Mouse (Mus musculus) left cerebral cortex, postnatal 14 days (tissue): Measurements from ENCODE around the gene Bicral. TPM values are rescaled to one million over a fixed set of nuclear protein-coding genes. Genes with fewer than 3 reads are reported as not detected.

Source experiments
- DNase-seq, 2 experiments: peaks; one replicate each; pipeline ENCODE4 v3.0.0; 2021 to 2022; ENCODE audit warnings: low spot score in 2 of 2, mixed read lengths in 1 of 2
- intact Hi-C: fragments of 180-260 bp; cut with DNase I; formaldehyde crosslinking; loops from one replicate; pipeline ENCODE4 v1.15.1; 2025
- long read RNA-seq, 2 experiments: library from polyadenylated mRNA; stranded (forward); transcript quantifications; one replicate each; pipeline ENCODE4 v2.0.0; 2021
- total RNA-seq, 2 experiments: library from RNA; stranded (reverse); gene quantifications; 2 replicates each; pipeline ENCODE4 v1.2.3; 2021

The Bicral gene
- 10 to 100 TPM; 39.9 to 42.7 TPM for total RNA-seq
- long read RNA-seq, experiment 1, partial matches to known transcripts, result 2 of 20 reads
- long read RNA-seq, experiment 1, other reads (novel, unspliced or antisense), result 18 of 20 reads
- long read RNA-seq, experiment 2, partial matches to known transcripts, result 2 of 12 reads
- long read RNA-seq, experiment 2, other reads (novel, unspliced or antisense), result 10 of 12 reads

DNA sequence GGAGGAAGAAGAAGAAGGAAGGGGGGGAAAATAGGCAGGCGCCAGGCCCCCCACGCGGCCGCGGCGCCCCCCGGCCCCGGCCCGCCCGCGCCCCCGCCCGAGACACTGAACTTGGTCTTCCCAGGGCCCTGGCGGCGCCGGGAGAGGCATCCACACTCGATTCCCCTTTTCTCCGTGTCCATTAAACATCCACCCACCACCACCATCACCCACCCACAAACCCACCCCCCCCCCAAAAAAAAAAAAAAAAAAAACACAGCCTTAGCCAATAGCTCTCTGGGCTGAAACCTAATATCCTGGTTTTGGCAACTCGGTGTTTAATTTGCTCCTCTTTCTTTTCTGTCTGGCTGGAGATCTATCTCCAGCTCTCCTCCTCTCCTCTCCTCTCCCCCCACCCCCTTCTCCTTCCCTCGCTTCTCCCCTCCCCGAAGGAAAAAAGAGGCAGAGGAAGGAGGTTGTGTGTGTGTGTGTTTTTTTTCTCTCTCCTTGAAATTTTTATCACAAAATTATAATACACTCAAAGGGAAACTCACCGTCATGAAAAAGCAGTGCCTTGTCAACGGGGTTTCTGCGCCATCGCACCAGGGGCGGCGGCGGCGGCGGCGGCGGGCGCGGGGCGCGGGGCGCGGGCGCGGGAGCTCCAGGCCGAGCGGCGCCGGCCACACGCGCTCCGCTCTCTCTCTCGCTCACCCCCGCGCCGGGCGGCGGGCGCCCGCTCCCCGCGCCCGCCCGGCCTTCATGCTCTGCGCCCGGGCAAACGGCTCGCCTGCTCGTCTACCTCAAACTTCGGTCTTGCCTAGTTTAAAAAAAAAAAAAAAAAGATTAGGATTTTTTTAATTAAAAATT lies at the start of gene Bicral:
TSS of gene Bicral (minus strand) at position 580 of the 846 bp plus-strand sequence.
- intact Hi-C loops, result loop anchor here (1.0 kb wide), 1 partner anchor 32 kb away; the partner anchor contains the start of gene Tbcc

DNA sequence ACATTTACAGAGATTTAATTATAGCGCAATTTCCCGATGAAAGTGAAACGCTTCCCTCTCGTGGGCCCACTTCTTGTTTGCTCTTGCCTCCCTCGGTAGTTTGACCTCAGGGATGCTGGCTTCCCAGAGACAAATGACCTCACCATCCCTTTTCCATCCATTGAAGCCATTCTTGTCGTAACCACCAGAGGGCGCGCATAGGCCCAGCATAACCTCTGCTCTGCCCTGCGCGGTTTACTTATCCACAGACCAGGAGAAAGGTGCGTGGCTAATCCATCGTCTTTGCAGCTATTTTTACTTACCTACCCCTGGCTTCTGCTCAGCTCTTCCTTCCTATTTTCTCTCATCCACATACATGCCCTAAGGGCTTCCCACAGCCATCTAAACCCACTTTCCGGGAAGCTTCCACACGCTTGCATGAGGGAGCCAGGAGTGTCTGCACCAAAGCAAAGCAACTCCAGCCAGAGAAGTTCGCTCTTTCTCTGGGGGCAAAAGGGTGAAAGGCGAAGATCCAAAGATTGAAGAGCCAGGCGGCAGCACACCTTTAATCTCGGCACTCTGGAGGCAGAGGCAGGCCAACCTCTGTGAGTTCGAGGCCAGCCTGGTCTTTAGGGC lies 45.7 kb upstream of the Bicral start:
- intact Hi-C loops, result no loop called here
- DNase-seq, result peak; percentile 63 to 78

More for the DNA sequence above, at the start of gene Bicral:
- DNase-seq, result peak; percentile 69 to 71

DNA sequence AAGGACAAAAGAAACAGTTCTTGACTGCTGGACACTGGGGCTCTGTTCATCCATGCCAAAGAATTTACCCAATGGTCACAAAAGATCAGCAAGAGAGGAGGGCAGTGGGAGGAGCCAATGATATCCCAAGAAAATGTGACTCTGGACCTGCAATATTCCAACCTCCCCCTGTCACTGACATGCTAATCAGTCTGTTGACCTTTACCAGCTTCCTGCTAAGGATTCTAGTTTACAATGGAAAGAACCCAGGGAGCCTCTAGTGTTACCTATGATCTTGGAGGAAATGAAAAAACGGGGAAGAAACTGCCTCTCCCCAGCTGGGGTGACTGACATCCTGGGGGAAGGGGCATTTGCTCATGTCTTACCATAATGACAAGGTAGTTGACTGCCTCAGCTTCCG lies 42.7 kb upstream of the Bicral start:
- intact Hi-C loops, result no loop called here

DNA sequence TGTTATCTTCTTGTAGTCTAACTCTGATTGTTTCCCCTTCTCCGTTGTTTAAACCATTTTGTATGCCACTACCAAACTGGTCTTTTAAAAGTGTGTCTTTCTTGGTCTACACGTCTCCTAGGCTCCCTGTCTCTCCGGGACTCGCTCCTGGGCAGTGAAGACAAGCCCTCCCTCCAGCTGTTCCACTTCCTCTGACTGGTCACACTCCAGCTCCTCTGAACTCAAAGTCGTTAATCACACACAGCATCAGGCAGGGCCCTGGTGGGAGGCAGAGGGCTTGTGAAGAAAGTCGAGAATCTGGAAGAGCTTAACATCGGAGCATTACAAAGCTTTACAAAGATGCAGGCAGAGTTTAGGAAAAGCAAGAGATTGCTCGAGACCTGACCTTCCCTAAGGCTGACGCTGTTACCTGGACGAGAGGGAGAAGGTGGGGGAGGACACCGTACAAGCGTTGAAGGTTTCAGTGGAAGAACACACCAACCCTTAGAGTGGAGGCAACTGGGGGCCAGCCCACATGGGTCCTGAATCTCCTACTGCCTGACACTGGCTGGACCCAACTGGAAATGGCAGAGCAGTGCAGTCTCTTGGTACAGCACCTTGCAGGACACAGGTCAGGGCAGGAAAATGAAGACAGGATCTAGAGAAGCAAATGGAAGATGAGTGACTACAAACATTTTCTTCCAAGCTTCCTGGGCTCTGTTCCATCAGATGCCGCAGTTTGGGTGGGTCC lies 39.1 kb upstream of the Bicral start:
- intact Hi-C loops, result no loop called here
- no peak for DNase-seq

More for the DNA sequence above, 42.7 kb upstream of the Bicral start:
- no peak for DNase-seq

DNA sequence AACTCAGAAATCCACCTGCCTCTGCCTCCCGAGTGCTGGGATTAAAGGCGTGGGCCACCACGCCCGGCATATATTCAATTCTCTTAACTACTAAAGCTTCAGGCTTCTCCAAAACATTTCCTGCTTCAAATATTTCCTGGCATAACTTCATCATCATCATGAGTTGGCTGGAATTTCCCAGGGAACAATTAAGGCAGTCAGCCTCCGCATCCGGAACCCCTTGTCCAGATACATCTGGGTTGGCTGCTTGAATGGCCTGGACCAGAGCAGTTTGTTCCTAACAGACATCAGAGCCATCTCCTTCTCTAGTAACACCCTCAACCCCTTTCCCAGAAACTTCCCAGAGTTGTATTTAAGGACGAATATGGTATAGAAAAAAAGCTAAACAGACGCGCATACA lies 37.1 kb upstream of the Bicral start:
- intact Hi-C loops, result no loop called here
- DNase-seq, result no peak

DNA sequence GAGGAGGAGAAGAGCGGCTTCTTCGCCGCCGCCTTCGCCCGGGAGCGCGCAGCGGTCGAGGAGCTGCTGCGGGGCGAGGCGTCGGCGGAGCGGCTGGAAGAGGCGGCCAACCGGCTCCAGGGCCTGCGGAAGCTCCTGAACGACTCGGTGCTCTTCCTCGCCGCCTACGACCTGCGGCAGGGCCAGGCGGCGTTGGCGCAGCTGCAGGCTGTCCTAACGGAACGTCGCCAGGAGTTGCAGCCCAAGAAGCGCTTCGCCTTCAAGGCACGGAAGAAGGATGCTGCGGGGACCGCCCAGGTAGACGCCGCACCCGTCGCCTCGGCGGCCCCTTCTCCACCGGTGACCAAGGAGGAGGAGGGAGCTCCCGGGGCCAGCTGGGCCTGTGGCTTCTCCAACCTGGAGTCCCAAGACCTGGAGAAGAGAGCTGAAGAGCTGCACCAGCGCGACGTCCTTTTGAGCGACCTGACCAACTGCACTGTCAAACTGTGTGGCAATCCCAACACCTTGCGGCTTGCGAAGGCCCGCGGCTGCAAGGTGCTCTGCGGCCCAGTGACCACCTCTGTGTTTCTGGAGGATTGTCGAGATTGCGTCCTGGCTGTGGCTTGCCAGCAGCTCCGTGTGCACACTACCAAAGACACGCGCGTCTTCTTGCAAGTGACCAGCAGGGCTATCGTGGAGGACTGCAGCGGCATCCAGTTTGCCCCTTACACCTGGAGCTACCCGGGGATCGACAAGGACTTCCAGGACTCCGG lies 32.7 kb upstream of the Bicral start:
- DNase-seq, result peak; percentile 41 to 53
- intact Hi-C loops, result loop anchor here (1.0 kb wide), 1 partner anchor 33 kb away; the partner anchor contains the start of gene Bicral

DNA sequence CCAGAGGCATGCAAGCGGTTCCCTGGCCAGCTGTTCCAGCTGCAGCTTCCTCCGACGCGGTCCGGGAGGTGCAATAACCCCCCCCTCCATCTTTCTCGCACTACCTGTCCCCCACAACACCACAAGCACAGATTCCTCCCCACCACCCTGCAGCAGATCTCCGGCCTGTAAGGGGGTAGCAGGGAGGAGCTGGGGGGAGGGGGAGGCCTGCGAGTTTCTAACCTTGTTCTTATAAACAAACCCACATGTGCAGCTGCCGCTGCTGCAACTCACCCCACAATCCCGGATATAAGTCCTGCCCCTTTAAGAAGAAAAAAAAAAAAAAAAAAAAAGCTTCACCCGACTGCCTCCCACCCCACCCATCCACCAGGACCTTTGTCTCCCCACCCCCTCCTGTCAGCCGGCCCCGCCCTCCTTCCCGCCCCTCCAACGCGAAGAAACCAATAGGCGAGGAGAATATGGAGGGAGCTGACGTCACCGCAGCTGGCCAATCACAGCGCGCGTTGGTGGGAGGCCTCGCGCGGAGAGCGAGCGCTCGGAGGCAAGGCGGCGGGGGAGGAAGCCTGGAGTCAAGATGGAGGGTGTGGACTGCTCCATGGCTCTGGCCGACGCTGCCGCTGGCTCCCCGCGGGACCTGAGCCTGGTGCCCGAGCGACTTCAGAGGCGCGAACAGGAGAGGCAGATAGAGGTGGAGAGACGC lies 32.0 kb upstream of the Bicral start, which contains the start of gene Tbcc:
TSS of gene Tbcc (plus strand) at position 569 of the 700 bp plus-strand sequence.
- intact Hi-C loops, result loop anchor here (1.0 kb wide), 1 partner anchor 32 kb away; the partner anchor contains the start of gene Bicral

DNA sequence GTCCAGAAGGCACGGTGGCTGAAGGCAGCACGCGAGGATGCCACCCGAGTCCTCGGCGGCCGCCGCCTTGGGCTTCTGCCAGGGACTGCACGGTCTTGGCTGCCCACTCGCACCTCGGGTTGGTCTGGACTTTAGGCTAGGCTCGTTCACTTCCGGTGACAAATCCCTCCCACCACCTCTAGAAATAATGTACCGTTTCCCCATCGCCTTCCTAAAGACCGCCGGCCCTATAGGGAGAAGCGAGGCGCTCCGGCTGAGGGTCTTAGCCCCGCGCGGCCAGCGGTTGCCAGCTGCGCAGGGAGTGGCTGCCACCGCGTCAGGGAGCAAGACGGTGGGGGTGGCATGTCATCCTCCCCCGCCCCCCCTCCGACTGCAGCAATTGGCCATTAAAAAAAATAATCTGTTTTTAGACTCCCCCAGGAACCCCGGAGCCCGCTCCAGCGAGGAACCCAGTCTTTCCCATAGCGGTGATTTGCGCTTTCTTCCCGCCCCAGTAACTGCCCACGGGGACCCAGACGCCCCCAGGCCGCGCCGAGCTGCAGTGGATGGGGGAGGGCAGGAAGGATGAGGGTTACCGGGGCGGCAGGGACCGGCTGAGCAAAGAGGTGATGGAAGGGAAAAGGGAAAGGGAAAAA lies 31.3 kb upstream of the Bicral start:
- intact Hi-C loops, result loop anchor here (1.0 to 2.0 kb wide), 2 partner anchors 31 to 107 kb away; partner anchors contain the start of genes Bicral and Rpl7l1
- DNase-seq, result peak; percentile 81 to 83

More for the DNA sequence above, 32.0 kb upstream of the Bicral start, which contains the start of gene Tbcc:
- peak; percentile 98 for DNase-seq

DNA sequence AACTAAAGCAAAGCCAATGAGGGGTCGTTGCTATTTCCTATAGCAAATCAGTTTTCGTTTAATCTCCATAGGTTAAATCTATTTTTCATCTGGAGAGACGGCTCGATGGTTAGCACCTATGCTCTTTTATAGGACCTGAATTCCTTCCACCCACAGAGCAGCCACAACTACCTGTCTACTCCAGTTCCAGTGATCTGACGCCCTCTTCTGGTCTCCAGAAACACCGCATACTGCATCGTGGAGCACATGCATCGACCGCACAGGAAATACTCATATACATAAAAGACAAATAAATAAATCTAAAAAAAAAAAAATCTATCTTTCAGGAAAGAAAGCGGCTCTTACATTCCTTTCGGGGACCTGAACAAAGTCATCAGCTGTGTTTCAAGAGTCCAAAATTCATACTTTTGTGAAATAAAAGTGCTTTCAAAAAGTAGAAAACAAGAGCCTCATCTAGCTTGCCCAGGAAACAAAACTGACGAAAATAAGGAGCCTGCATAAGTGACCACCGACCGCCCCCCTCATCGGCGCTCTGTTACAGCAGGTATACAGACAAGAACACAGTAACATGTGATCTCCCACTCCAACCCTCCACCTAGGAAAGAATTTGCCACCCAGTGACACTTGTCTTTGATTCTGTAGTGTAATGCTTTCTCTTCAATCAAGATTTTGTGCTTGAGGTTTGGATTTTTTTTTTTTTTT lies 30.4 kb upstream of the Bicral start:
- peak; percentile 58 to 65 for DNase-seq
- intact Hi-C loops, result loop anchor here (2.0 kb wide), 1 partner anchor 106 kb away; the partner anchor contains the start of gene Rpl7l1

DNA sequence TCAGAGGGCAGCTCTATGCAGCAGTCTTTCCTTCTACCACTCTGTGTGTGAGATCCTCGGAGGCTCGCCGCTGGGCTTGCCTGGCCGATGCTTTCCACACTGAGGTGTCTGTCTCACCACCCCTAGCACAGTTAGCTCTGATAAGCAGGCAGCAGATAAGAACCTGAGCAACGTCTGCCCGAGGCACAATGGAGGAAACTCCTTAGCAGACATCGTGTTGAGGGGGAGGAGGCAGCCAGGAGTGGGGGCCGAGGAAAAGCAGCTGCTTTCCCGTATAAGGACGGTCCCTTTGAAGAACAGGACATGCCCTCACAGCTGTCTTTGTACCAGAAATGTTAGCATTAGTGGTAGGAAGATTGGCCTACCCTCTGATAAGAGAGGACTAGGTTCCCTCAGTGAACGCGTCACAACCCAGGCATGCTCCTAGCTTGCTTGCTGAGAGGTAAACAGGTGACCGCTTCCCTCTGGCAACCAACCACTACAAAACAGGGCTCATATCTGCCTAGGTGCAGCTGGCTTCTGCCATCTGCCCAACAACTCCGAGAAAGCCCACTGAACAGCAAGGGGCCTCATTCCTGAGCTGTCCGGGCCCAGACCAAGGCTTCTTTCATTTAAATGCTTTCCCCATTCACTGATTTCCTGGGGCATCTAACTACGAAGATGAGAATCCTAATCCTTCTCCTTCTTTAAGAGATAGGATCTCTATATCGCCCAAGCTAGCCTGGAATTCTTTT lies 27.8 kb upstream of the Bicral start:
- no peak for DNase-seq
- intact Hi-C loops, result no loop called here

DNA sequence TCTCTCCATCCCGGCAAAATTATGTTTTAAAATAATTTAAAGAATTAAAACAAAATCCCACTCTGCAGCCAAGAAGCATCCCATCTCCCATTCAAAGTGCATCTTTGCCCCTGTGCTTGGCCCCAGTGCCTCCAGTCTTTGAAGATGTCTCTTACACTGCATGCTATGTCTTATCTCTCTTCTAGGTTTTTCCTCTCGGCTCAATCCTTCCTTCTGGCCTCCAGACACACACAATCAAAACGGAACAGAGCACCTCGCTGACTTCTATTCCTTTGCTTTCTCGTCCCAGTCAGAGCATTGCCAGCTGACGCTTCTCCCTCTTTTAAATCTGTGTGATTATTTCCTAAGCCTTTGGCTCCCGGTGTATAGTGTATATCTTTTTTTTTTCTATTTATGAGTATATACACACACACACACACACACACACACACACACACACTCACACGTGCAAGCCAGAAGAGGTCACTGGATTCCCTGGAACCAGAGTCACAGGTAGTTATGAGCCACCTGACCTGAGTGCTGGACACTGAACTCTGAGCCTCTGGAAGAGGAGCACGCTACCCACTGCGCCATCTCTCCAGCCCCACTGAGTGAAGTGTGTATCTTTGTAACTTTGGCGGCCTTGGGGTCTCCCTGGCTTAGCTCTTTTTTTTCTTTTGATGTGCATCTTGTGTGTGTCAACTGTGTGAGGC lies 27.1 kb upstream of the Bicral start:
- DNase-seq, result no peak
- intact Hi-C loops, result no loop called here

DNA sequence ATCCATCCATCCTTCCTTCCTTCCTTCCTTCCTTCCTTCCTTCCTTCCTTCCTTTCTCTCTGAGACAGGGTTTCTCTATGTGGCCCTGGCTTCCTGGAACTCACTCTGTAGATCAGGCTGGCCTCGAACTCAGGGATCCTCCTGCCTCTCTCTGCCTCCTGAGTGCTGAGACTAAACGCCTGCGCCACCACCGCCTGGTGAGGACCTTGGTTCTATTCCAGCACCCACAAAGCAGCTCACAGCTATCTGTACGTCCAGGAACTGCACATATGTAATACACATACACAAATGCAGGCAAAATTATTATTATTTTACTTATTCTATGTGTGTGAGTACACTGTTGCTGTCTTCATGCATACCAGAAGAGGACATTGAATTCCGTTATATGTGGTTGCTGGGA lies 26.5 kb upstream of the Bicral start:
- no peak for DNase-seq
- intact Hi-C loops, result no loop called here

DNA sequence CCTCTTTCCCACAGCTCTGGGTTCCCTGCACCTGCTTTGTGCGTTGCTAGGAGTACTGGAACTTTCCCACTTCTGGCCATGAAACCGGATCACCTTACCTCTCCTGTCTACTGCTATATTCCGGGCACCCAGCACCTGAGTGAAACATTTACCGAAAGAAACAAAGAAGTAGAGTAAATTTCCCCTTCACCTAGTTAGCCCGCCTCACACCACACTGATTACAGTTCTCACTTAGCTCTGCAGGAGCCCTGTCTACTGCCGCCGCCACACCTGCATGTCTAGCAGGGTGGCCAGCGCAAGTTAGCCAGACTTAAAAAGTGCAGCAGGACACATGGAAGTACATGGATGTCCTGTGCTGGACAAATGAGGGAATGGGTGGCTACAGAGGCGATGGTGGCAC lies 24.8 kb upstream of the Bicral start:
- intact Hi-C loops, result no loop called here
- no peak for DNase-seq

DNA sequence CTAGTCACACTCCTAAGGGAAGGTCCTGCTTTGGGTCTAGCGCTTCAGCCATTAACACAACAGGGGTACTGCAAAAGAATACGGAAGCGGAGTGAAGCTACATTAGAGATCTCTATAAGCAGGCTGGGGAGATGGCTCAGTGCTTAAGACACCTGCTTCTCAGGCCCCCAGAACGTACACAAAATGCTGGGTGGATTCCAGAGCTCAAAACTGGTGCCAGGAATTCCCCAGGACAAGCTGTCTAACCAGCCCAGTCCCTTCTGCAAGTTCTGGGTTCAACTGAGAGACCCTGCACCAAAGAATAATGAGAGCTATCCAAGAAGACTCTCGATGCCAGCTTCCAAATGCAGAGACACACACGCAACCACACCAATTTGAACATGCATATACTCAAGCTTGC lies 23.4 kb upstream of the Bicral start:
- DNase-seq, result no peak
- intact Hi-C loops, result no loop called here

DNA sequence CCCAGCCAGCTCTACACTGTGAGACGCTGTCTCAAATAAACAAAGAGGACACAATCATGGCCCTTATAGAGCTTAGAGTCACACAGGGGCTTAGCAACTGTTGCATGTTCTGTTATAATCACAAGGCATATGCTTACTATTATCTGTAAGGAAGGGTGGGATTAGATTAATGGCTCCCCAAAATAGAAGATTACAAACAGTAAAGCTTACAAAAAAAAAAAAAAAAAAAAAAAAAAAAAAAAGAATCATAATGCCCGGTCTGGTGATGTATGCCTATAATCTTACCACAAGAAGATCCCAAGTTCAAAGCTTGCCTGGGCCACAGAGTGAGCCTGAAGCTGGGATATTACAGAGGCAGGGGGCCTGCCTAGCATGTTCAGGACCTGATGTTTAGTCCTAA lies 22.0 kb upstream of the Bicral start:
- intact Hi-C loops, result no loop called here
- DNase-seq, result no peak

DNA sequence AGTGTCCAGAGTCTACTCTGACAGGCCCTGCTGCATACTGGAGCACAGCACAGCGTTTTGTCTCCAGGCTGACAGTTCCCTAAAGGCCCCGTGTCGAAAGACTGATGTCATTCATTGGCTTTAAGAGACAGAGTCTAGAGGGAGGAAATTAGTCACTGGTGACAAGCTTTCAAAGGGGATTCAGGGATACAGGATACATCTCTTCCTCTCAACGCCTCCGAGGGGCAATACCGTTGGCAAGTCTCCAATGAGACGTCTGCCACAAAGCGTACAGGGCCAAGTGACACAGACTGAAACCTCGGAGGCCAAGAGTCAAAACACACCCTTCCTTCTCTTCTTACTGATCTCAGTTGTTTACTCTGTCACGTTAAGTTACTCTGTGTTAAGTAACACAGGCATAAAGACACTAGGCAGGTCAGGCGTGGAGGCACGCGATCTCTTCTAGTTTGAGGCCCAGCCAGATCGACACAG lies 21.6 kb upstream of the Bicral start:
- no peak for DNase-seq
- intact Hi-C loops, result no loop called here
